Mouse (Mus musculus): ENCODE data around the gene St3gal3. TPM values are rescaled to one million over a fixed set of nuclear protein-coding genes. Genes with fewer than 3 reads are reported as not detected.

St3gal3 gene
- polyA plus RNA-seq, 1 experiment from 2014 or later, result 6.7 TPM

- no peaks in the 10 kb centered on the region for H3K9me3 ChIP-seq (ENCODE audit: control insufficient read depth, low read length)
- H3K36me3 ChIP-seq (ENCODE audit: control insufficient read depth, insufficient read depth, low read length), result no peaks in the 10 kb centered on the region
- H3K4me3 ChIP-seq (ENCODE audit: low read length), result no peak overlapping the region
- no peak for ATAC-seq (ENCODE audit: low read depth)
- no peak overlapping the region for H3K9ac ChIP-seq (ENCODE audit: low read length)
- no peak overlapping the region for H3K27ac ChIP-seq (ENCODE audit: low read length)
- peaks cover 5% of the 10 kb centered on the region; the same call in 1 of the 2 replicates for H3K4me1 ChIP-seq (replicated peaks; ENCODE audit: control insufficient read depth, insufficient read depth, low read length)
- H3K4me2 ChIP-seq (ENCODE audit: low read depth, low read length), result no peak overlapping the region
- 71% methylated on average over 6 of the region's 6 CpGs for WGBS
- H3K27me3 ChIP-seq (ENCODE audit: control insufficient read depth, insufficient read depth, low read depth, low read length), result no peaks in the 10 kb centered on the region
Measured at GRCm38 (mm10) chr4:118101497-118101896, 33.2 kb downstream of the St3gal3 start.

DNA sequence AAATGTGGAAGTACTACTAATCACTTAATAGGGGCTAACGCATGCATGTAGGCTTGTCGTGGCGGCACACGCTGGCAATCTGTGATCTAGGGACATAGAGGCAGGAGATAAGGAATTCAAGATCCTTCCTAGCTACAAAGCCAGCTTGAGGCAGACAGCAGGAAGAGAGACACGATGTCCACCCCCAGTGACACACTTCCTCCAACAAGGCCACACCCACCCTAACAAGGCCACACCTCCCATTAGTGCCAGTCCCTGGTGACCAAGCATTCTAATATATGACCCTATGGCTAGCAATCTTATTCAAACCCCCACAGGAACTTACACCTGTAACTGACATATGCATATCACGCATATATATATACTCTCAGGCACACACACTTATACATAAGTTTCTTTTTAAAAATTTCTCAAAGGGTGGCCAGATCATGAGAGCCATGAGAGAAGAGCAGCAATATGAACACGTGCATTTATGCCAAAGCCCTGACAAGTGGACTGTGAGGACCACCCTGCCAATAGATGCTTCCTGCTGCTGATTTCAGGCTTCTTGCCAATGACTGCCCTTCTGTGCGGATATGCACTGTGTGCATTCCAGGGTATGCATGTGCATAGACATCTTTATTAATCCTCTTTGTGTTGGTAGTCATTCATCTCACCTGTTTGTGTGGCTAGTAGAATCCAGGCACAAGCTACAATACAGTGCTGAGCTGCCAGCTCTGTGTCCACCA, 34.9 kb downstream of the St3gal3 start:
- Histone ChIP-seq H3K4me1 (replicated peaks; ENCODE audit: control insufficient read depth, insufficient read depth, low read length) (no peaks in the 10 kb centered on the region), H3K27ac (ENCODE audit: low read length) (no peak overlapping the region), H3K9ac (ENCODE audit: low read length) (no peak overlapping the region), H3K9me3 (ENCODE audit: control insufficient read depth, low read length) (no peaks in the 10 kb centered on the region), H3K4me3 (ENCODE audit: low read length) (no peak overlapping the region), H3K36me3 (ENCODE audit: control insufficient read depth, insufficient read depth, low read length) (no peaks in the 10 kb centered on the region), H3K4me2 (ENCODE audit: low read depth, low read length) (no peak overlapping the region), H3K27me3 (ENCODE audit: control insufficient read depth, insufficient read depth, low read depth, low read length) (no peaks in the 10 kb centered on the region)
- no peak for ATAC-seq (ENCODE audit: low read depth)
- 81% methylated on average over 8 of the region's 8 CpGs for WGBS

GRCm38 (mm10) chr4:118098571-118098970, 36.1 kb downstream of the St3gal3 start:
- Histone ChIP-seq H3K4me3 (ENCODE audit: low read length) (no peak overlapping the region), H3K4me1 (replicated peaks; ENCODE audit: control insufficient read depth, insufficient read depth, low read length) (no peaks in the 10 kb centered on the region), H3K9ac (ENCODE audit: low read length) (no peak overlapping the region), H3K36me3 (ENCODE audit: control insufficient read depth, insufficient read depth, low read length) (no peaks in the 10 kb centered on the region), H3K4me2 (ENCODE audit: low read depth, low read length) (no peak overlapping the region), H3K9me3 (ENCODE audit: control insufficient read depth, low read length) (no peaks in the 10 kb centered on the region), H3K27ac (ENCODE audit: low read length) (no peak overlapping the region), H3K27me3 (ENCODE audit: control insufficient read depth, insufficient read depth, low read depth, low read length) (no peaks in the 10 kb centered on the region)
- peak; percentile 34; the same call in 1 of the 2 replicates for ATAC-seq (ENCODE audit: low read depth)
- 75% methylated on average over 6 of the region's 6 CpGs for WGBS

DNA sequence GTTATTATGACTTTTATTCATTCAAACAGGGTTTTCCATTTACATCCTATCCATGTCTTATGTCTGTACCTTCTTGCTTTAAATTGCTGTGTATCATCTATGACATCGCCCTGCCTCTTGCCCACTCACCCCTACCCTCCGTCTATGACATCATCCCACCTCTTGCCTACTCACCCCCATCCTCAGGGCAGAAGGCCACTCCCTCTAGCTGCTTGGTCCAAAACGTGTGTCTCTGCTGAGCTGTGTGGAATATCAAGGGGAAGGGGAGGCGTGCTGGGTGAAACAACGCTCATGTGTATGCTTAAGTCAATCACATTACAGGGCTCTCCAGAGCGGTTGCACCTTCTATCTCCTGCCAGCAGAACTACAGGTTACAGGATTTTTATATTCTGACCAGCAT, 38.6 kb downstream of the St3gal3 start:
- Histone ChIP-seq H3K4me2 (ENCODE audit: low read depth, low read length) (no peak overlapping the region), H3K9ac (ENCODE audit: low read length) (no peak overlapping the region), H3K4me3 (ENCODE audit: low read length) (no peak overlapping the region), H3K4me1 (replicated peaks; ENCODE audit: control insufficient read depth, insufficient read depth, low read length) (no peaks in the 10 kb centered on the region), H3K27ac (ENCODE audit: low read length) (no peak overlapping the region), H3K27me3 (ENCODE audit: control insufficient read depth, insufficient read depth, low read depth, low read length) (no peaks in the 10 kb centered on the region), H3K36me3 (ENCODE audit: control insufficient read depth, insufficient read depth, low read length) (no peaks in the 10 kb centered on the region), H3K9me3 (ENCODE audit: control insufficient read depth, low read length) (no peaks in the 10 kb centered on the region)
- WGBS, result 71% methylated on average over 6 of the region's 6 CpGs
- no peak for ATAC-seq (ENCODE audit: low read depth)

DNA sequence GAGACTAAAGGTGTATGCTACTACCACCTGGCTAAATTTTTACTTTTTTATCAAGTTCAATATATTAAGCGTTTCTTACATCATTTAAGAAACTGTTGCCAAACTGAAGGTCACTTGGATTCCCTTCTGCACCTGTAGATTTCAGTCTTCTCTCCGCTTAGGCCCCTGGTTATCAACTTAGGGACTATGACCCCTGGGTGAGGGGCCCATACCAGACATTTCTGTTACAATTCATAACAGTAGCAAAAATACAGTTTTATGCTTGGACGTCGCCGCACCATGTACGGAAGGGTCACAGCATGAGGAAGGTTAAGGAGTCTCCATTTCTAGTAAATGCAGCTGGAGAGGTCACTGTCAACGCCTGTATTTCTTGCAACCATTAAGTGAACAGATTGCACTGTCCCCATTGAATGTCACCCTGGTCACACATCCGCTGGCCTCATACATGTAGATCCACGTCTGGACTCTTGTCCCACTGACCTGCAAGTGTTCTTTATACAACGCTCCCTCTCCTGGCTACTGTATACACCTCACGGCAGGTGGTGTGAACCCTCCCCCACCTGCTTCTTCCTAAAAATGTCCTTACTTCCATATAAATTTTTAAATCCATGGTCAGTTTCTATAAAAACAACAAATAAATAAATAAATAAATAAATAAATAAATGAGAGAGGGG, 41.8 kb downstream of the St3gal3 start:
- H3K27ac ChIP-seq (ENCODE audit: low read length), result no peak overlapping the region
- no peak overlapping the region for H3K9ac ChIP-seq (ENCODE audit: low read length)
- no peak for ATAC-seq (ENCODE audit: low read depth)
- H3K4me3 ChIP-seq (ENCODE audit: low read length), result no peak overlapping the region
- no peaks in the 10 kb centered on the region for H3K9me3 ChIP-seq (ENCODE audit: control insufficient read depth, low read length)
- no peak overlapping the region for H3K4me2 ChIP-seq (ENCODE audit: low read depth, low read length)
- 88% methylated on average over 11 of the region's 11 CpGs for WGBS
- no peaks in the 10 kb centered on the region for H3K4me1 ChIP-seq (replicated peaks; ENCODE audit: control insufficient read depth, insufficient read depth, low read length)
- H3K36me3 ChIP-seq (ENCODE audit: control insufficient read depth, insufficient read depth, low read length), result no peaks in the 10 kb centered on the region
- H3K27me3 ChIP-seq (ENCODE audit: control insufficient read depth, insufficient read depth, low read depth, low read length), result no peaks in the 10 kb centered on the region

- WGBS, result 89% methylated on average over 11 of the region's 11 CpGs
- no peaks in the 10 kb centered on the region for H3K9me3 ChIP-seq (ENCODE audit: control insufficient read depth, low read length)
- ATAC-seq (ENCODE audit: low read depth), result no peak
Measured at GRCm38 (mm10) chr4:118090449-118090848, 44.3 kb downstream of the St3gal3 start.

DNA sequence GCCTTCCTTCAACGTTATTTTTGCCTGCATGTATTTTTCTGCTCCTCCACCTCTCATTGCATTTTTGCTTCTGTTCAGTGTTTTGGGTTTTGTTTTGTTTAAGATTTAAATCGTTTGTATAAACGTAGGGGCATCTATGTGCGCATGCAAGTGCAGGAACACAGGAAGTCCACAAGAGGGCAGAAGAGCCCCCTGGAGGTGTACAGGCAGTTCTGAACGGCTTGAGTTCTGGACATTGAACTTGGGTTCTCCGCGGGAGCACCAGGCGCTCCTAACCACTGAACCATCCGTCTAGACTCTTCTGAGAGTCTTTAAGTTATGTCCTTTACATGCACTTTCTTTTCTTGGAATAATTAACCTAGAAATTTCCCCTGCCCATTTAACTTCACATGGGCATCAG, 44.8 kb downstream of the St3gal3 start:
- 45% methylated on average over 9 of the region's 9 CpGs for WGBS
- Histone ChIP-seq H3K4me3 (ENCODE audit: low read length) (no peak overlapping the region), H3K36me3 (ENCODE audit: control insufficient read depth, insufficient read depth, low read length) (no peaks in the 10 kb centered on the region), H3K27ac (ENCODE audit: low read length) (no peak overlapping the region), H3K9me3 (ENCODE audit: control insufficient read depth, low read length) (no peaks in the 10 kb centered on the region), H3K4me1 (replicated peaks; ENCODE audit: control insufficient read depth, insufficient read depth, low read length) (peaks cover 3% of the 10 kb centered on the region; the same call in 1 of the 2 replicates), H3K4me2 (ENCODE audit: low read depth, low read length) (no peak overlapping the region), H3K27me3 (ENCODE audit: control insufficient read depth, insufficient read depth, low read depth, low read length) (no peaks in the 10 kb centered on the region), H3K9ac (ENCODE audit: low read length) (no peak overlapping the region)
- ATAC-seq (ENCODE audit: low read depth), result no peak

More at GRCm38 (mm10) chr4:118090449-118090848, 44.3 kb downstream of the St3gal3 start:
- H3K4me1 ChIP-seq (replicated peaks; ENCODE audit: control insufficient read depth, insufficient read depth, low read length), result no peaks in the 10 kb centered on the region
- no peak overlapping the region for H3K4me3 ChIP-seq (ENCODE audit: low read length)
- H3K27me3 ChIP-seq (ENCODE audit: control insufficient read depth, insufficient read depth, low read depth, low read length), result no peaks in the 10 kb centered on the region
- no peak overlapping the region for H3K27ac ChIP-seq (ENCODE audit: low read length)
- H3K36me3 ChIP-seq (ENCODE audit: control insufficient read depth, insufficient read depth, low read length), result no peaks in the 10 kb centered on the region
- no peak overlapping the region for H3K9ac ChIP-seq (ENCODE audit: low read length)
- H3K4me2 ChIP-seq (ENCODE audit: low read depth, low read length), result no peak overlapping the region

DNA sequence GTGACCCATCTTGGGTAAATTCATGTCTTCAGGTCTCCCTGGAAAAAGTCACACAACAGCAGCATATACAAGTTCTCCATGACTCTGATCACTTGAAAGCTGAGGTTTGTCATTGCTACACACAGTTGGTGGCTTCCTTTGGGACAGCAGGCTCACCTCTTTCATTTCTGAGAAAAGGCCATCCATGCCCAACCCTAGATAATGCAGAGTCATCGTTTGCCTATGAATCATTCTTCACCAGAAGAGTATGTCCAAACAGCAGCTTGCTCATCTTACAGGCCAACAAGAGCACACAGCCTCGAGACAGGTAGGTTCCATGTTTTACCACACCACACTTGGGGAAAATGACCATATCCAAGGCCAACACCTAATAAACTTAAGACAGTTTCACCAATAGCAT, 45.9 kb downstream of the St3gal3 start:
- ATAC-seq (ENCODE audit: low read depth), result no peak
- peaks cover 8% of the 10 kb centered on the region; the same call in 1 of the 2 replicates for H3K4me1 ChIP-seq (replicated peaks; ENCODE audit: control insufficient read depth, insufficient read depth, low read length)
- H3K27ac ChIP-seq (ENCODE audit: low read length), result no peak overlapping the region
- no peak overlapping the region for H3K9ac ChIP-seq (ENCODE audit: low read length)
- no peaks in the 10 kb centered on the region for H3K9me3 ChIP-seq (ENCODE audit: control insufficient read depth, low read length)
- no peak overlapping the region for H3K4me3 ChIP-seq (ENCODE audit: low read length)
- 63% methylated on average over 2 of the region's 2 CpGs for WGBS
- no peaks in the 10 kb centered on the region for H3K27me3 ChIP-seq (ENCODE audit: control insufficient read depth, insufficient read depth, low read depth, low read length)
- no peaks in the 10 kb centered on the region for H3K36me3 ChIP-seq (ENCODE audit: control insufficient read depth, insufficient read depth, low read length)
- no peak overlapping the region for H3K4me2 ChIP-seq (ENCODE audit: low read depth, low read length)

GRCm38 (mm10) chr4:118085025-118085424, 49.7 kb downstream of the St3gal3 start:
- Histone ChIP-seq H3K4me3 (ENCODE audit: low read length) (no peak overlapping the region), H3K4me1 (replicated peaks; ENCODE audit: control insufficient read depth, insufficient read depth, low read length) (peaks cover 11% of the 10 kb centered on the region; the same call in 1 of the 2 replicates), H3K9ac (ENCODE audit: low read length) (no peak overlapping the region), H3K27me3 (ENCODE audit: control insufficient read depth, insufficient read depth, low read depth, low read length) (no peaks in the 10 kb centered on the region), H3K36me3 (ENCODE audit: control insufficient read depth, insufficient read depth, low read length) (no peaks in the 10 kb centered on the region), H3K9me3 (ENCODE audit: control insufficient read depth, low read length) (no peaks in the 10 kb centered on the region), H3K27ac (ENCODE audit: low read length) (no peak overlapping the region), H3K4me2 (ENCODE audit: low read depth, low read length) (no peak overlapping the region)
- 24% methylated on average over 4 of the region's 4 CpGs for WGBS
- no peak for ATAC-seq (ENCODE audit: low read depth)
